Mouse (Mus musculus): ENCODE data around the gene 1700016C15Rik.

1700016C15Rik gene

GRCm38 (mm10) chr1:177729043-177730024, at the start of gene 1700016C15Rik:
1700016C15Rik (plus strand) TSS chr1:177729814.
- peak; percentile 71 for DNase-seq

- peak; percentile 21 for DNase-seq
These were observed 48.4 kb upstream of the 1700016C15Rik start for GRCm38 (mm10) chr1:177681239-177681638.

GRCm38 (mm10) chr1:177683931-177684836, 45.4 kb upstream of the 1700016C15Rik start:
- no peak for DNase-seq

- DNase-seq = peak; percentile 58
These were observed 44.7 kb upstream of the 1700016C15Rik start for GRCm38 (mm10) chr1:177684901-177685300.

- DNase-seq = no peak
These were observed 43.5 kb upstream of the 1700016C15Rik start for GRCm38 (mm10) chr1:177686137-177686536.

GRCm38 (mm10) chr1:177686982-177687381, 42.6 kb upstream of the 1700016C15Rik start:
- peak; percentile 67 for DNase-seq

GRCm38 (mm10) chr1:177692491-177692890, 37.1 kb upstream of the 1700016C15Rik start:
- DNase-seq = no peak

- DNase-seq = no peak
These were observed 35.9 kb upstream of the 1700016C15Rik start for GRCm38 (mm10) chr1:177693486-177694252.

GRCm38 (mm10) chr1:177700560-177700959, 29.1 kb upstream of the 1700016C15Rik start:
- DNase-seq = no peak

- peak; percentile 81 for DNase-seq
These were observed 27.0 kb upstream of the 1700016C15Rik start for GRCm38 (mm10) chr1:177702481-177703146.

GRCm38 (mm10) chr1:177703147-177703807, 26.3 kb upstream of the 1700016C15Rik start:
- no peak for DNase-seq

GRCm38 (mm10) chr1:177705204-177705603, 24.4 kb upstream of the 1700016C15Rik start:
- no peak for DNase-seq

- no peak for DNase-seq
These were observed 22.0 kb upstream of the 1700016C15Rik start for GRCm38 (mm10) chr1:177707571-177707970.

- peak; percentile 86 for DNase-seq
These were observed 21.0 kb upstream of the 1700016C15Rik start for GRCm38 (mm10) chr1:177708583-177709055.

- peak; percentile 59 for DNase-seq
These were observed 18.6 kb upstream of the 1700016C15Rik start for GRCm38 (mm10) chr1:177711000-177711399.

GRCm38 (mm10) chr1:177711418-177711817, 18.2 kb upstream of the 1700016C15Rik start:
- peak; percentile 34 for DNase-seq

GRCm38 (mm10) chr1:177713635-177714396, 15.8 kb upstream of the 1700016C15Rik start:
- no peak for DNase-seq

GRCm38 (mm10) chr1:177714397-177715012, 15.1 kb upstream of the 1700016C15Rik start:
- no peak for DNase-seq

- no peak for DNase-seq
These were observed 13.2 kb upstream of the 1700016C15Rik start for GRCm38 (mm10) chr1:177716448-177716847.
